Mouse (Mus musculus): ENCODE results near the gene H2-Q6.
"Not testable (repeated sequence)": the region's sequence is repeated elsewhere in the genome, so short reads cannot be mapped to it uniquely, and the experiment has no call there.

- TF ChIP-seq CTCF, EP300 (IDR thresholded peaks at IDR 0.05; ENCODE audit: low read depth): not testable (repeated sequence)
Observed at GRCm38 (mm10) chr17:35444510-35444909, 19.9 kb downstream of the H2-Q6 start.

All from heart, postnatal 0 days (tissue).